ENCODE assay signal across 12 mouse cellular contexts in genomic region chr7:143942941-143943691, GRCm38 (mm10). TPM values are rescaled to one million over a fixed set of nuclear protein-coding genes. Genes with fewer than 3 reads are reported as not detected.
DNase-seq lines count a peak whose midpoint lies in the region.
"Had no signal": no experiment of that assay in that cellular context is flagged by ENCODE, and none has a peak within 500 bp of the region (broad histone marks: within the 10 kb centered on the region; RNA-seq: fewer than 3 reads in every experiment).

No protein-coding gene starts in this region.

- DNase-seq in gastrocnemius, postnatal 10 days = peak; percentile 13
- DNase-seq in gastrocnemius, adult 18-20 months (ENCODE audit: low spot score) = no peak
- DNase-seq in layer of hippocampus, adult 11-12 months (ENCODE audit: low spot score) = peak; percentile 12
- DNase-seq in layer of hippocampus, adult 9-10 months (ENCODE audit: low spot score) = no peak
- DNase-seq in right cerebral cortex, postnatal 10 days (ENCODE audit: low spot score in 2 of 2) = peak; percentile 29 to 34
- DNase-seq in right cerebral cortex, postnatal 14 days = no peak
- DNase-seq in testis, postnatal 10 days (ENCODE audit: low spot score) = no peak
- DNase-seq: cerebellum, adult 2 months; embryo, embryonic 11 days; spleen, adult 18-20 months had no signal

RNA-seq across cellular contexts. Expression of gene Shank2, which starts 58.6 kb away (rescaled TPM):
- under 1 TPM; 0.52 to 0.68 TPM for total RNA-seq in gastrocnemius, postnatal 10 days (2021)
- under 1 TPM; 0.11 to 0.12 TPM for total RNA-seq in gastrocnemius, adult 18-20 months (2021)
- total RNA-seq: hematopoietic stem cell, adult 5-6 weeks; neutrophil, adult 5-6 weeks had no signal

Comparison
In these comparisons a context has a peak if more than half of its experiments do, and no peak if none do; other contexts are left out.
1. DNase-seq: peak in gastrocnemius, postnatal 10 days (single experiment), layer of hippocampus, adult 11-12 months (single experiment) and right cerebral cortex, postnatal 10 days (2 of 2); none in gastrocnemius, adult 18-20 months (single experiment), layer of hippocampus, adult 9-10 months (single experiment), right cerebral cortex, postnatal 14 days (single experiment) and testis, postnatal 10 days (single experiment).